Mouse (Mus musculus) liver, embryonic 14.5 days (tissue): ENCODE data around the gene Fam98a. TPM values are rescaled to one million over a fixed set of nuclear protein-coding genes. Genes with fewer than 3 reads are reported as not detected.

Experiments used
- ATAC-seq: fragments of 200-750 bp; cut with Nextera tagmentation; 2 replicates; pipeline ENCODE4 v1.8.0; 2017; ENCODE audit warnings: moderate number of reproducible peaks, mild to moderate bottlenecking, moderate library complexity; ENCODE audit not compliant: insufficient read depth
- DNase-seq, 3 experiments: peaks; one replicate each; pipeline ENCODE4 v3.0.0-alpha.2; 2012 to 2013; ENCODE audit warnings: low read depth in 3 of 3, low spot score in 3 of 3
- H3K27ac ChIP-seq: fragments of 300-500 bp; sonication (generic); 2 replicates; pipeline ENCODE4 v1.5.1; 2014; ENCODE audit warnings: moderate library complexity, mild to moderate bottlenecking, control low read depth, inconsistent platforms
- H3K27me3 ChIP-seq: fragments of 300-500 bp; sonication (generic); 2 replicates; pipeline ENCODE4 v1.6.1; 2014; ENCODE audit warnings: mild to moderate bottlenecking, low read length, moderate library complexity; ENCODE audit not compliant: control insufficient read depth, insufficient read depth
- H3K36me3 ChIP-seq: fragments of 300-500 bp; sonication (generic); replicated peaks from 2 replicates; pipeline ENCODE4 v1.6.1; 2014; ENCODE audit warnings: low read depth; ENCODE audit not compliant: control insufficient read depth, insufficient read depth
- H3K4me1 ChIP-seq, 2 experiments: fragments of 200-500 bp in 1 of 2; fragments of 300-500 bp in 1 of 2; sonication (generic) in 1 of 2; replicated peaks; 2 replicates each; pipeline ENCODE4 v1.6.1; 2012 to 2014; ENCODE audit warnings: antibody characterized with exemption in 1 of 2, inconsistent platforms in 1 of 2, low read length in 1 of 2; ENCODE audit not compliant: control insufficient read depth in 2 of 2, insufficient read depth in 2 of 2
- H3K4me2 ChIP-seq: fragments of 300-500 bp; sonication (generic); 2 replicates; pipeline ENCODE4 v1.6.1; 2014; ENCODE audit warnings: low read depth, mild to moderate bottlenecking, control low read depth, moderate library complexity
- H3K4me3 ChIP-seq, 2 experiments: fragments of 200-500 bp in 1 of 2; fragments of 300-500 bp in 1 of 2; sonication (generic) in 1 of 2; 2 replicates each; pipeline ENCODE4 v1.5.1; 2012 to 2014; ENCODE audit warnings: low read depth in 2 of 2, low read length in 2 of 2, mild to moderate bottlenecking in 2 of 2, control low read depth in 1 of 2, inconsistent platforms in 1 of 2, moderate library complexity in 1 of 2; ENCODE audit not compliant: insufficient read depth in 1 of 2
- H3K9ac ChIP-seq: fragments of 300-500 bp; sonication (generic); replicated peaks from 2 replicates; pipeline ENCODE4 v1.6.1; 2014; ENCODE audit warnings: mild to moderate bottlenecking, control low read depth, moderate library complexity
- H3K9me3 ChIP-seq: fragments of 300-500 bp; sonication (generic); 2 replicates; pipeline ENCODE4 v1.6.1; 2016; ENCODE audit warnings: low read length, mixed read lengths; ENCODE audit not compliant: control insufficient read depth
- CTCF ChIP-seq: IDR thresholded peaks from 2 replicates; pipeline ENCODE4 v1.5.1; 2016; ENCODE audit warnings: antibody characterized with exemption, low read depth, control low read depth
- EP300 ChIP-seq: IDR thresholded peaks from 2 replicates; pipeline ENCODE4 v1.6.1; 2016; ENCODE audit warnings: antibody characterized with exemption, low read depth
- WGBS: fragments of 180-500 bp; shearing (Covaris S2); extraction: QIAGEN DNeasy Blood & Tissue Kit; methylation state at CpG from one replicate; pipeline ENCODE4 v1.1.7; 2014; ENCODE audit not compliant: insufficient replicate concordance; 5-methylcytosine and 5-hydroxymethylcytosine counted together
- polyA plus RNA-seq, 2 experiments: library from polyadenylated mRNA; depleted of rRNA in 1 of 2; stranded (reverse) in 1 of 2; unstranded in 1 of 2; fragments of >200 nt; fragmentation: Nextera tagmentation in 1 of 2; extraction: Ambion mirVana in 1 of 2; gene quantifications; 2 replicates each; pipeline versions ENCODE4 v1.2.1 to v1.2.3; 2012 to 2014

Fam98a gene
- polyA plus RNA-seq, 2 experiments, result 6.0 to 17.9 TPM

DNA sequence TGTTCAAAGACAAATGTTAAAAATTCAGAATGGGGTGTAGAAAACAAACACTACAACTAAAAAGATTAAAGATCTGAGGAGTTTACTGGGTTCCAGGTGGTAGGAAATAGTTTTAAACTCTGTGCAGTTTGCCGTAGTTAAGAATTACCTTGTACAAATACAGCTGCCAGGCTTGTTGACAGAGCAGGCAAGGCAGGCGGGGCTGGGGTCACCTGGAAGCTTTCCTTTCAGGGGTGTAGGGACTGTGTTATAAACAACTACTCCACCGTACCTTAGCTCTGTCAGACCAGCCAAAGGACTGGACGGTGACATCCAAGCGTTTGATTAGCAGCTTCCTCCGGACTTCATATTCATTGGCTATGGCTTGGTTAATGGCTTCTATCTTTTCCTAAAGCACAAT lies 12.6 kb downstream of the Fam98a start:
- H3K27me3 ChIP-seq, result no peaks in the 10 kb centered on the region
- no peaks in the 10 kb centered on the region for H3K9me3 ChIP-seq
- H3K4me2 ChIP-seq, result no peak overlapping the region
- no peak overlapping the region for H3K4me3 ChIP-seq
- peaks cover 10% of the 10 kb centered on the region for H3K36me3 ChIP-seq
- DNase-seq (no peak), ATAC-seq (0 out of 2 replicates have a peak, but pooled peaks have one; percentile 20)
- H3K4me1 ChIP-seq, result peaks cover 0 to 5% of the 10 kb centered on the region in 2 experiments; a peak in 3 of 4 replicates
- no peak for TF ChIP-seq EP300
- TF ChIP-seq CTCF, result no peak
- no peak overlapping the region for H3K27ac ChIP-seq
- WGBS, result 75% methylated on average over 6 of the region's 6 CpGs
- H3K9ac ChIP-seq, result no peak overlapping the region

DNA sequence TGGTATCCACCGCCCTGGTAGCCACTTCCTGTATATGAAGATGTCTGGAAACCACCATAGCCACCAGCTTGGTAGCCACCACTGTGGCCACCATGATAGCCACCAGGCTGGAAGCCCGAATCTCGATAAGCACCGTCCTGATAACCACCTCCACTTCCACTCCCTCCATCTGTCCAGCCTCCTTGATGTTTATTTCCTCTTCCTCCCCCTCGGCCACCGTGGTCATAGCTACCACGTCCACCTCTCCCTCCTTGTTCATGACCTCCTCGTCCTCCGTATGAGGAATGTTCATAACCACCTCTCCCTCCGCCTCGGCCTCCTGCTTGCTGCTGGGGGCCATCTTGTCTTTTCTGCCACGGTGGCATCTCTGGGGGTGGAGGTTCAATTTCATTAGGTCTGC lies 13.3 kb downstream of the Fam98a start:
- Histone ChIP-seq H3K27ac (no peak overlapping the region), H3K9ac (no peak overlapping the region), H3K27me3 (no peaks in the 10 kb centered on the region), H3K4me1 (peaks cover 0 to 2% of the 10 kb centered on the region in 2 experiments; a peak in 2 of 4 replicates), H3K36me3 (peaks cover 10% of the 10 kb centered on the region), H3K4me3 (no peak overlapping the region), H3K4me2 (no peak overlapping the region), H3K9me3 (no peaks in the 10 kb centered on the region)
- TF ChIP-seq EP300 (no peak), CTCF (no peak)
- WGBS, result 64% methylated on average over 12 of the region's 12 CpGs
- DNase-seq, result no peak
- ATAC-seq, result no peak

DNA sequence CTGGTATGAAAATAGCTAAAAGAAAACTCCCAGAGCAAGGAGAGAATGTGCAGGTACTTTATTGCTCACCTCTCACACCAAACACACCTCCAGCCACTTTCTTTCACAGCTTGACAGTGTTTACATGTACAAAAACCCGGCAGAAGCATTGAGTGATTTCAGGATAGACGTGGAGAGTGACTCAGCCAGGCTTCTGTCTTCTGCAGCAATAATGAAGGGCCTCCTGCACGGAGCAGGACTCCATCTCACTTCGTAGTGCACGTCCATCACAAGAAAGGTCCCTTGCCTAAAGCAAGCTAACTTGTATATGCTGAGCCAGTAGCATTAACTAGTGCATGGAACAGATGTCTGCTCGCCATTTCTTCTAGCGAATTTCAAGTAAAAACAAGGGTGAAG lies 14.7 kb downstream of the Fam98a start:
- WGBS, result 72% methylated on average over 7 of the region's 7 CpGs
- Histone ChIP-seq H3K4me2 (no peak overlapping the region), H3K9ac (no peak overlapping the region), H3K27ac (no peak overlapping the region), H3K36me3 (peaks cover 8% of the 10 kb centered on the region), H3K27me3 (no peaks in the 10 kb centered on the region), H3K4me3 (no peak overlapping the region), H3K4me1 (no peaks in the 10 kb centered on the region), H3K9me3 (no peaks in the 10 kb centered on the region)
- DNase-seq (no peak), ATAC-seq (no peak)
- TF ChIP-seq EP300 (no peak), CTCF (no peak)

DNA sequence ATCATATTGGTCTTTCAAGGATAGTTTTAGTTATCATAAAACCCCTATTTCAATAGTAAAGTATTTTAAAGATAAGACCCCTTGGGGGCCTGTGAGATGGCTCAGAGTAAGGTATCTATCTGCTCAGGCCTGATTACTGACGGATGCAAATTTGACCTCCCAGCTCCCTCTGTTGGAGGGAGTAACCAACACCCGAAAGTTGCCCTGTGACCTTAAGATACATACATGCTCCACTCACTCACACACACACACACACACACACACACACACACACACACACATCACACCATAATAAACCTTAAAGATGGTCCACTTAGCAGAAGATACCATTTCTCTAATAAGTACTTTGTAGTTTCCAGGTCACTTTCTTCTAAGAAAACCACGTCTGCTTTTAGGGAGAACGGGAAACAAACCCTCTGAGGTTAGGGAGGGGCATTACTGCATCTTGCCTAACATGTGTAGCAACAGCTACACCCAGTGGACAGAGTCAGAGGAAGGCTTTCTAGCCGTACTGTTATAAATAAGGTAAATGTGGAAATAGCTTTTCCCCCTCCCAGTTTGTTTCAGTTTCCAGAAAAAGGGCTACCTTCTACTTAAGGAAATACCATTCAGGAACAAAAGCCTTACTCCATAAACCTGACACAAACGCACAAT lies 15.2 kb downstream of the Fam98a start:
- DNase-seq, result no peak
- TF ChIP-seq CTCF (peak; percentile 53), EP300 (no peak)

DNA sequence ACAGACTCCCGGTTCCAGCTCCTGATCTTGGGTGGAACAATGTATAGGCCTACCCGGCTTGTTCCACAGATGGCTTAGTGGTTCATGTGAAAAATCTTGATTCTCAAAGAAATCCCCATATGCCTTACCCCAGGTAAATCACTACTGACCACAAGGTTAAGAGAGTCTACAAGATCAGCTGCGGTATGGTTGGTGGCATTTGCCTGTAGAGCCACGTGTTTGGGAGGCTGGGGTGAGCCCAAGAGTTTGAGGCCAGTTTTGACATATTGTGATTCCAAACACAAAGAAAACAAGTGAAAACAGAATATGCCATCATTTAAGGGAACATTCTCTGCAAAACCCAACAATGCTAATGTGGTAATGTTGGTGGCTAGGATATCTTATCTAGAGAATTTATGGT lies 16.1 kb downstream of the Fam98a start:
- no peaks in the 10 kb centered on the region for H3K4me1 ChIP-seq
- 82% methylated on average over 4 of the region's 4 CpGs for WGBS
- no peak for ATAC-seq

More for the DNA sequence above, 15.2 kb downstream of the Fam98a start:
- Histone ChIP-seq H3K4me2 (no peak overlapping the region), H3K4me3 (no peak overlapping the region), H3K9ac (no peak overlapping the region), H3K36me3 (peaks cover 8% of the 10 kb centered on the region), H3K27me3 (no peaks in the 10 kb centered on the region), H3K27ac (no peak overlapping the region), H3K4me1 (no peaks in the 10 kb centered on the region), H3K9me3 (no peaks in the 10 kb centered on the region)
- 26% methylated on average over 6 of the region's 6 CpGs for WGBS
- peak; percentile 59 for ATAC-seq

More for the DNA sequence above, 16.1 kb downstream of the Fam98a start:
- no peak overlapping the region for H3K9ac ChIP-seq
- DNase-seq, result no peak
- H3K4me2 ChIP-seq, result no peak overlapping the region
- no peaks in the 10 kb centered on the region for H3K27me3 ChIP-seq
- peaks cover 8% of the 10 kb centered on the region for H3K36me3 ChIP-seq
- no peak overlapping the region for H3K4me3 ChIP-seq
- no peaks in the 10 kb centered on the region for H3K9me3 ChIP-seq
- H3K27ac ChIP-seq, result no peak overlapping the region
- TF ChIP-seq CTCF (no peak), EP300 (no peak)
